Mouse (Mus musculus) mesoderm, embryonic 11.5 days (tissue): ENCODE results near the gene Nxf1.
A peak's percentile ranks its signal among the peaks of the same experiment; 100 is the strongest.

Experiments used
- DNase-seq: peaks from one replicate; pipeline ENCODE4 v3.0.0-alpha.2; 2012; ENCODE audit warnings: low read depth, low spot score

The Nxf1 gene

GRCm38 (mm10) chr19:8818801-8819595, 62.1 kb downstream of the Nxf1 start, which contains the start of gene Ttc9c:
Ttc9c (minus strand) TSS chr19:8819333.
- peak; percentile 99 for DNase-seq

- DNase-seq = peak; percentile 99
These were observed 62.9 kb downstream of the Nxf1 start, which contains the start of gene Hnrnpul2 for GRCm38 (mm10) chr19:8819596-8820423. Hnrnpul2 (plus strand) TSS chr19:8820010.
